Mouse (Mus musculus) adrenal gland, postnatal 10 days (tissue): ENCODE results near the gene Iqch. TPM values are rescaled to one million over a fixed set of nuclear protein-coding genes. Genes with fewer than 3 reads are reported as not detected.
"Not testable (repeated sequence)": the region's sequence is repeated elsewhere in the genome, so short reads cannot be mapped to it uniquely, and the experiment has no call there.

Source experiments
- DNase-seq: peaks from one replicate; pipeline ENCODE4 v3.0.0; 2021; ENCODE audit warnings: mixed read lengths
- total RNA-seq, 2 experiments: library from RNA; stranded (reverse); gene quantifications; 2 replicates each; pipeline ENCODE4 v1.2.3; 2021

Gene Iqch
- total RNA-seq, 2 experiments from 2014 or later, result 0.18 TPM

DNA sequence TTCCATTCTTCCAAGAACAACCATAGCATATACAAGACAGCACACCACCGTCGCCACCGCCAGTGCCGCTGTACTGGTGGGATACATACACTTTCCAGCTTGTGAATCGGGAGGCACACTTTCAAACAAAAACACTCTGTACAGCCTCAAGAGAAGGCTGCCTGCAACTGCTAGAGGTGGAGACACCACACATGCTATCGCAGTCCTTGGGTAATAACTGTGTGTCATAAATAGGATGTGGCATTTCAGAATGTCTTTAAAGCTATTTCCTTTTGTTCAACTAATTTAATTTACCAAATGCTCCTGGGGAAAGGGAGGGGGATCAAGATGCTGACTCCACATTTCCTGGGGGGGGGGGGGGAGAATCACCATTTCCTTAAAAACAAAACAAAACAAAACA is 34.0 kb downstream of the Iqch start:
- DNase-seq, result no peak

DNA sequence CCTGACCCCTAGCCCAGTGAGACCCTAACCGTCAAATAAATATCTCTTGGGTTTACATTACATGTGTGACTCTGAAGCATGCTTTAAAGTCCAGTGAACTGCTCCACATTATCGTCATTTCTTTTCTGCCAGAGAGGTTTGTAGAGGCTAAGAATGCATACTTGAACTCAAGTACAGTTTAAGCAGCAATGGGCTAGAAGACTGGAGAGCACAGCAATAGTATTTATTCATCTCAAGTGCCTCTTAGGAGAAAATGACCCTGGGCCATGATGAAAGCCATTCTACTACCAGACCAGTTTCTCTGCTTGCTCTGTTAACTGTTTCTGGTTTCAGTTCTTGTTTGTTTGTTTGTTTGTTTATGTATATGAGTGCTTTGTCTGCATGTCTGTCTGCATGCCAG is 38.9 kb downstream of the Iqch start:
- no peak for DNase-seq

DNA sequence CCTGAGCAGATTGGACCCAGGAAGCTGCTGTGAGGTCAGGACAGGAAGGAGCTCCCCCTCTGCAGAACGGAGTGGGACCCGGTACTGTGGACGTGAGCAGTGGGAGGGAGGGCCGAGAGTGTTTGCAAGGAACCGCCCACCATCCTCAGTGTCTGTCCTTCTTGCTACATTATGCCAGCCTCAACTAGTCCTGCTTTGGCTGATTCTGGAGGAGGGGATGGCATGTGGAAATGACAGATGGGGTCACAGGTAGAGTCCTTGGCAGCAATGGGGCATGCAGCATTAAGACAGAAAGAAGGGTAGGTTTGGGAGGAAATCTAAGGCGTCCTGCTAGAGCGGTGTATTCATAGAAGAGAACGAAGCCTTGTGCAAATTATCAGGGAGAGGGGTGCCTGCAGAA is 40.4 kb downstream of the Iqch start:
- no peak for DNase-seq

- DNase-seq, result peak; percentile 50
Measured at GRCm38 (mm10) chr9:63556933-63557332, 45.4 kb downstream of the Iqch start.

DNA sequence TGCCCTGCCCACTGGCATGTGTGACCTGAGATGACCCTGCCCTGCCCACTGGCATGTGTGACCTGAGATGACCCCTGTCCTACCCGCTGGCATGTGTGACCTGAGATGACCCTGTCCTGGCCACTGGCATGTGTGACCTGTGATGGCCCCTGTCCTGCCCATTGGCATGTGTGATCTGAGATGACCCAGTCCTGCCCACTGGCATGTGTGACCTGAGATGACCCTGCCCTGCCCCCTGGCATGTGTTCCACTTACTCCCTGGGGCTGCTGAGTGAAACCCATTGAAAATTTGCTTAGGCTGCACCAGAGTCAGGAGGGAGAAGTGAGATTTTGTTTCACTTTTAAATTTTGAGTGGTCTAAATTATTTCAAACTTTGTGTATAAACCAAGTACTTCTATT is 46.0 kb downstream of the Iqch start:
- DNase-seq, result peak; percentile 62

DNA sequence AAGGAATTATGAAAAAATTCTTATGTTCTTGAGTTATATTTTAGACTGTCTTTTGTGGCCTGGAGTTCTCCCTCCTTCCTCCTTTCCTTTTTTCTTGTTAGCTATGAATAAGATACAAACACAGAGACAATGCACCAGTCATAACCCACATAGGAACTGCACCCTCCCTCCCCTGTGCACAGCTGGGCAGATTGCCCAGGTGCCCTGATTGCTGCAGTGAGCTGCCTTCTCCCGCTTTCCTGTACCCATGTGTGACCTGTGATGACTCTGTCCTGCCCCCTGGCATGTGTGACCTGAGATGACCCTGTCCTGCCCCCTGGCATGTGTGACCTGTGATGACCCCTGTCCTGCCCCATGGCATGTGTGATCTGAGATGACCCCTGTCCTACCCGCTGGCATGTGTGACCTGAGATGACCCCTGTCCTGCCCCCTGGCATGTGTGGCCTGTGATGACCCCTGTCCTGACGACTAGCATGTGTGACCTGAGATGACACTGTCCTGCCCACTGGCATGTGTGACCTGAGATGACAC is 46.8 kb downstream of the Iqch start:
- DNase-seq, result peak; percentile 67

GRCm38 (mm10) chr9:63553628-63554027 is 48.7 kb downstream of the Iqch start:
- no peak for DNase-seq

GRCm38 (mm10) chr9:63550701-63551100 is 51.6 kb downstream of the Iqch start:
- not testable (repeated sequence) for DNase-seq

DNA sequence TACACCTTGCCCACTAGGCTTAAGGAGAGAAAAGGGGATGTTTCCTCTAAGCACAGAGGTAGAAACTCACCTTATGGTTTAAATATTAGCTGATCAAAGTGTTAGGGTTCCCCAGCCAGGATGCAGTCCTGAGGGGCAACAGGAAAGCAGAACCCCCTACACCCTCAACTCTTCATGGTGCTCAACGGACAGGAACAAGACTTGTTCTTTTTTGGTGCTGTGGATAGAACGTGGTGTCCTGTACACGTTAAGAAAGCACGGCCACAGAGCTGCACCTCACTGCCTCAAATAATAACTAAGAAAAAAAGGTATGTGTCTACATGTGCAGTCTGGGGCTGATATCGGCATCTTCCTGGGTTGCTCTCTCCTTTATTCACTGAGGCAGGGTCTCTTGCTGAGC is 53.3 kb downstream of the Iqch start:
- DNase-seq, result no peak

DNA sequence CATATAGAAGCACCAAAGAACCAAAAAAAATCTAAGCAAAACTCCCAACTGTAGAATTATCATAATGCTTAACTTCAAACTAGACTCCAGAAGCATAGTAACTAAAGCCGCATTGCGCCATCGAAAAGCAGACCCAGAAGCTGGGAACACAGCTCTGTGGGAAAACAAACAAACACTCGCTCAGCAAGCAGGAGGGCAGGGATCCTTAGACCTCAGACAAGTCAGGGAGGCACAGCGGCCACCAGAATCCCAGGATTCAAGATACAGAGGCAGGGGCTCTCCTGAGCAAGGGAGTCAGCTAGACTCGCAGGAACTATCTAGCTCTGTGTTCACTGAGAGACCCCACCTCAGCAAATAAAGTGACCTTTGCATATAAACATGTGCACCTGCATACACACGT is 60.4 kb downstream of the Iqch start:
- DNase-seq, result no peak

DNA sequence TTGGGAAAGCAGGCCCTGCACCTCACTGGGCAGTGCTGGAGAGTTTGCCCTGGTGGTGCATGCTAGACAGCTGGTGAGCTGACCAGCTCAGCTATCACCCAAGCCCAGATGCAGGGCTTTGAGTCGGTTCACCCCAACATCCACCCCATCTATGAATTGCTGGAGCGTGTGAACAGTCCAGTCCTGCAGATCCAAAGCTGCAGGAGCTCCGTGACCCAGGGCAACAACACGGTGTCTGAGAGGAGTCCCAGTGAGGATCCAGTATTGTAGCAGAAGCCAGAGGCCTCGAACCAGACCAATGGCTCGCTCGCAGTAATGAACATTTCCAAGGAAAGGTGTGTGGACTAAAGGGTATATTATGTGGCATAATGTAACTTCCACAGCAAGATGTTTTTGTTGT is 61.0 kb downstream of the Iqch start:
- no peak for DNase-seq

GRCm38 (mm10) chr9:63537489-63537888 is 64.8 kb downstream of the Iqch start:
- no peak for DNase-seq

DNA sequence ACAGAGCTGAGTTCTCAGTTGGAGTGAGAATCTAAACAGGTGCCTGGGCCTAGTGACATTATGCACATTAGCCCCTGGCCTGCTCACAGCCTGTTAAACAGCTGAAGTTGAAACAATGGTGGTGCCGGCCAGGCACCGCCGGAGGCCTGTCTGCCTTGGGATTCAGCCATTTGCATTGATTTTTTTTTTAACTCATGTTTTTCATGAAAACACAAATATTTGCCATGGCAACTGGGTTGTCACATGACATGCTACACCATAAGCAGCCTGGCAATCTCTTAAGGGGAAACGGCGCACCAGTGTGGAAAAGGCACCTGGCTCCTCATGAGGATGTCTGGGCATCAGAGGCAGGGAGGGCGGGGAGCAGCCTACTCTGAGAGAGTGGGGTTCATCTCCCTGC is 67.3 kb downstream of the Iqch start:
- DNase-seq, result no peak

GRCm38 (mm10) chr9:63534371-63534780 is 67.9 kb downstream of the Iqch start:
- peak; percentile 28 for DNase-seq

DNA sequence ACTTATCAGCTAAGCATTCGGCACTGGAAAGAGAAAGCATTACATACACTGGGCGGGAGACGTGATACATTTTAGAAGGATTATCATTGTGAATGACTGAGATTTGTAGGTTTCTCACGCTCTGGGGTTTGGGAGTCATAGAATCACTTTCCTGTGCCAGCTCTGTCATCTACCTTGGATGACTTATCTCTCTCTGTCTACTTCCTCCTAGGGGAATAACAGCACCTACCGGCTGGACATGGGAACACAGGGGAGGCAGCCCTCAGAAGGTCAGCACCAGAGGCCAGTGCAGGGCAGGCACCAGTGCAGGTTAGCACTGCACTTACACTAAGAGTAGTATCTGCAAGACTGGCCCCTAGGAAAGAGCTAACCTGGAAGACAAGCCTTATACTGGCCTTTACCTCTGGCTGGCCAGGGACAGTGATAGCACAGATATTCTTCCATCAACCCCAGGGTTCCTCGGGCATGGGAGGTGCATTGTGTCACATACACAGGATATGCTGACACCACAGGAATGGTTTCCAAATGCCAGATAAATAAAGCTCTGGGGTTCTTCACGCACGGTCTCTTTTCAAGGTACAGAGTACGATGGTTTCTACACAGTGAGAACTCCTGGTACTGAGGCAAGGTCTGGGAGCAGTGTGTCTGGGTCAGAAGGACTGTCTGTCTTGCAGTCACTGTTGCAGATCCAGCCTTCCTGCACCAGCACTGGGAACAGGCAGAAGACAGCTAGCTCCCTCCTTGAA is 69.2 kb downstream of the Iqch start:
- DNase-seq, result peak; percentile 40

- no peak for DNase-seq
Measured at GRCm38 (mm10) chr9:63523937-63524253, 78.4 kb downstream of the Iqch start.

- no peak for DNase-seq
Measured at GRCm38 (mm10) chr9:63523251-63523936, 78.9 kb downstream of the Iqch start.

GRCm38 (mm10) chr9:63512851-63513250 is 89.4 kb downstream of the Iqch start:
- DNase-seq, result no peak

DNA sequence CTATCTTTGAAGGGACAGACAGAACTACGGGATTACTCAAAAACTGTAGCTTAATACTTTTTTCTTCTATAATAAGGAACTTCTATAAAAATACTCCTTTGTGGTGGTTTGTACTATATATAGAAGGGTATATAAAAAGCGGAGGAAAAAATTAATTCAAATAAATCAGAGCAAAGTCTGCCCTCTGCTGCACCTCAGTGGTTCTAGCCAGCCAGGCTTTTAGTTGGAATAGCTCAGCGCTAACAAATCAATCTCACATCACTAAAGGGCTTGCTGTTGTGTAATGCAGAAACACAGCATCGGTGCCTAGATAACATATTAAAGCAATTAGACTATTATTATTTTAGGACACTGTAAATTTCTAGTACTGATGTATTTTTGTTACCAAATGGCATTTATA is 91.3 kb downstream of the Iqch start:
- no peak for DNase-seq

DNA sequence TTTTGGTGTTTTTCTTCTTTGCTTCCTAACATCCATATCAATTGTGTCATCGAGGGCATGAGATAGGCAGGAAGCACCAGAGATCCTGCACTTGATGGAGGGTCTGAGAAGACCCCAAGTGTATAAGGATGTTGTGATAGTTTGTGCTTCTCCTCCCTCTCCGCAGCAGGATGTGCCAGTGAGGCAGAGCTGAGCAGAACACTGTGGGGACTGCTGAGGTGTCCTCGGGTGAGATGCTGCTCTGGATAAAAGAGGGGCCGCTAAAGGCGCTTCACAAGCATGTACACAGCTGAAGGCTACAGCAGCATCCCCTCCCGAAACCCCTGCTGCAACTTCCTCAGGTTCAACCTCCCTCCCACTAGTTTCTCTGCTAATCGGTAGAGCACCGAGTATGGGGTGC is 95.2 kb downstream of the Iqch start:
- DNase-seq, result no peak

DNA sequence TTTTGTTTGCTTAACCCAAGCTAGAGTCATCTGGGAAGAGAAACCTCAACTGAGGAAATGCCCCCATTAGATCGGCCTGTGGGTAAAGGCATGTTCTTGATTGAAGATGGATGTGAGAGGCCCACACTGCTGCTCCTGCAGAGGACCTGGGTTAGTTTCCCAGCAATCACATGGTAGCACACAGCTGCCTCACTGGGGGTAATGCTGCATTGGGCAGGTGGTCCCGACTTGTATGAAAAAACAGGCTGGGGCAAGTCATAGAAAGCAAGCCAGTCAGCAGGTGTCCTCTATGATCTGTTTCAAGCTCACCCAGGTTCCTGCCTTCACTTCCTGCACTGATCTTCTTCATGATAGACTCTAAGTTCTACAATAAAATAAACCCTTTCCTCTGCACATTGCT is 98.4 kb downstream of the Iqch start:
- DNase-seq, result no peak

DNA sequence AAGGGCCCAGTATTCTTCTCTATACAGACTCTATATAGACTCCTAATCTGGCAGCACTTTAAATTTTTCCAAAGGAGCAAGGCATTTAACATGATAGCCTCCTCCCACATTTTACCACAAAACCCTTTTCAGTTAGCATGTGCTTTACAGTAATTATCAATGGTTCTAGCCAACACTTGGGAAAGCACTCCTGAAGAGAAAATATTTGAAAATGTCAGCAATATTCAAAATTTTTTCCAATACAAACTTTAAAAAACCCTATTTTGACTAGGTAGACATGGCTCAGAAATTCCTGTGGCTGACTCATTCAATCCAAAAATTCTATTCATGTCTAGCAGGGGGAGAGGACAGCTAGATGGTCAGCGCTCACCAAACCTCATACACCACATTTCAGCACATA is 100.8 kb downstream of the Iqch start:
- no peak for DNase-seq

DNA sequence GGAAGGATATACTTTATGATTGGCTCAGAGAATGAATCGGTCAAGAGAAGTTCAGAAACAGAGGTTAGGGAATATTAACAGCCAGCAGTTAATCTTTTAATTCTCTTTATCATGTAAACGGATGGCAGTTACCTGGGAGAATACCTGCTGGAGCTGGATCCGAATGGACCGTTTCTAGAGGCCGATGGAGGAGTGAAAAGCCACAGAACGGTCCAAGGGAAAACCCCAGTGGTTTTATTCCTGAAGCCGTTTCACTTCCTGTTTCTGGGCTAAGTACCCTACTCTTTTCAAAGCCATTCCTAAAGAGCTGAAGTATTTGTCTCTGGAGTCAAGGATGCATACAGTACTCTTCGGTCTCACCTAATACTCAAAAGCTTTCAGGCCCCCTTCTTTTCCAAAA is 102.4 kb downstream of the Iqch start:
- DNase-seq, result no peak

DNA sequence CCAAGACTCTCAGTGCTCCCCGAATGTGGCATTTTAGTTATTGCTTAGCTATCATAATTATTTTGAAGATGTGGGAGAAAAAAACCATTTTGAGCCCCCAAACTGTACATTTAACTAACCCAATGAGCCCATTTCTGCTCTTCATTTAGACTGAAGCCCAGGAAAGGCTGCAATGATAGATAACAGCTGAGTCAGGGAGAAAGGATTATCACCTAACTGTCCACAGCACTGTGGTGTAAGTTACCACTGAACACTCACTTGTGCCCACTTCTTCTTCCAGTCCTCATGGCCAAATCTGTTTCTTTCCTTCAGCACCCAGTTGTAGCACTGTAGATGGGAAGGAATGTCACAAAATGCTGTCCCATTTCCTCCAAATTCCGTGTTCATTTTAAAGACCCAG is 106.5 kb downstream of the Iqch start:
- DNase-seq, result no peak
